Mouse (Mus musculus) cerebellum, adult 2 months (tissue): Measurements from ENCODE around the gene Psme3.

ENCODE experiments used
- CTCF ChIP-seq: fragments of 200-500 bp; IDR thresholded peaks from 2 replicates; pipeline ENCODE4 v1.5.1; 2011; ENCODE audit warnings: low read depth, mild to moderate bottlenecking, control low read depth, low read length, moderate library complexity, borderline replicate concordance; ENCODE audit not compliant: insufficient read depth
- POLR2A ChIP-seq: fragments of 200-500 bp; IDR thresholded peaks from 2 replicates; pipeline ENCODE4 v1.6.1; 2011; ENCODE audit warnings: low read length, control low read depth, borderline replicate concordance; ENCODE audit not compliant: insufficient read depth

DNA sequence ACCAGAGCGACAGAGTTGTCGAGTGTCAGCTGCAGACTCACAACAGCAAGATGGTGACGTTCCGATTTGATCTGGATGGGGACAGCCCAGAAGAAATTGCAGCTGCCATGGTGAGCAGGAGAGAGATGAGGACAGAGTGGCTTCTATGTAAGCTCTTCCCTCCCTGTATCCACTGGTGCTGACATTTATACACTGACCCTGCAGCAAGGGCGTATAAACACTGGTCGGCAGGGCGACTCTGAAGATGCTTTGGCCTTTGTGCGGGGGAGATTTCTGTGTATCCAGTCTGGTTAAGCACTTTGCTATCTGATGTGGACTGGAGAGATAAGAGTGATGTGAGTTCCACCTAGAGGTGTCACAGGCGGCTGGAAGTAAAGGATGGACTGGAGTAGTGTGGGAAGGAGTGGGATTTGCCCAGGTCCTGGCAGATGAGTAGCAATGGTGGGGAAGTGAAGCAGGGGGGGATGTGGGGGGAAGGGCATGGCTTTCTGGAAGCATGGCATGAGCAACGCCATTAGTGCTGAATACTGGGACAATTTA lies 46.4 kb upstream of the Psme3 start:
- TF ChIP-seq POLR2A = no peak
- TF ChIP-seq CTCF = no peak
